Mouse (Mus musculus) heart, embryonic 11.5 days (tissue): Measurements from ENCODE around the gene Ube2a. TPM values are rescaled to one million over a fixed set of nuclear protein-coding genes. Genes with fewer than 3 reads are reported as not detected.

Experiments
- ATAC-seq: fragments of 200-750 bp; cut with Nextera tagmentation; replicated peaks from 2 replicates; pipeline ENCODE4 v1.8.0; 2017; ENCODE audit warnings: moderate library complexity; ENCODE audit not compliant: insufficient number of reproducible peaks, low FRiP score, low TSS enrichment
- H3K27ac ChIP-seq: fragments of 300-500 bp; sonication (generic); 2 replicates; pipeline ENCODE4 v1.5.1; 2014; ENCODE audit warnings: mild to moderate bottlenecking, low read depth, low read length
- H3K27me3 ChIP-seq: fragments of 300-500 bp; sonication (generic); 2 replicates; pipeline ENCODE4 v1.6.1; 2014; ENCODE audit warnings: mild to moderate bottlenecking, low read length, mixed read lengths; ENCODE audit not compliant: control insufficient read depth, insufficient read depth
- H3K36me3 ChIP-seq: fragments of 300-500 bp; sonication (generic); 2 replicates; pipeline ENCODE4 v1.6.1; 2014; ENCODE audit warnings: mild to moderate bottlenecking, low read length, moderate library complexity, mixed read lengths; ENCODE audit not compliant: control insufficient read depth, insufficient read depth
- H3K4me1 ChIP-seq: fragments of 300-500 bp; sonication (generic); 2 replicates; pipeline ENCODE4 v1.6.1; 2014; ENCODE audit warnings: low read length; ENCODE audit not compliant: control insufficient read depth, insufficient read depth
- H3K4me2 ChIP-seq: fragments of 300-500 bp; sonication (generic); 2 replicates; pipeline ENCODE4 v1.6.1; 2014; ENCODE audit warnings: mild to moderate bottlenecking, moderate library complexity
- H3K4me3 ChIP-seq: fragments of 300-500 bp; sonication (generic); 2 replicates; pipeline ENCODE4 v1.5.1; 2014; ENCODE audit warnings: low read depth, low read length
- H3K9ac ChIP-seq: fragments of 300-500 bp; sonication (generic); 2 replicates; pipeline ENCODE4 v1.6.1; 2014; ENCODE audit warnings: mild to moderate bottlenecking, low read depth, low read length, moderate library complexity
- H3K9me3 ChIP-seq: fragments of 300-500 bp; sonication (generic); replicated peaks from 2 replicates; pipeline ENCODE4 v1.6.1; 2016; ENCODE audit warnings: low read length; ENCODE audit not compliant: control insufficient read depth
- WGBS: fragments of 180-500 bp; shearing (Covaris S2); extraction: QIAGEN DNeasy Blood & Tissue Kit; methylation state at CpG from one replicate; pipeline ENCODE4 v1.1.7; 2014; ENCODE audit not compliant: insufficient replicate concordance; 5-methylcytosine and 5-hydroxymethylcytosine counted together
- polyA plus RNA-seq: library from polyadenylated mRNA; unstranded; fragments of >200 nt; fragmentation: Nextera tagmentation; extraction: Ambion mirVana; gene quantifications from 2 replicates; pipeline ENCODE4 v1.2.1, GENCODE M21; 2014

Ube2a gene
- polyA plus RNA-seq, 1 experiment from 2014 or later: 125 TPM

DNA sequence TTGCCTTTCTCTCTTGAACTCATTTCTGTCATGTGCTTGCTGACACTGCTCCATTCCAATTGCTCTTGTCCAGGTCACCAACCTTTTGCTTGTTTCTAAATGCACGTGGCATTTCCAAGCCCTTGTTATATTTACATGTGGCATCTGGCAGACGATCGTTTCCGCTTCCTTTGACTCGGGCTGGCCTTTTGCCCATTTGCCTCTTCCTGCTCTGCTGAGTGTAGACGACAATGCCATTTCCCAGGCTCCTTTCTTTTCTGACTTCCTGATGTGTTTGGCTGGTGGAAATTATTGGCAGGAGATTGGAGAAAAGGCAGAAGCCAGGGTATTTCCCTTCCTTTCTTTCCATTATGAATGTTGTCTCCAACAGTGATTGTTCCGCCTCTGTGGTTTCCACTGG, 34.3 kb upstream of the Ube2a start:
- ATAC-seq: no peak
- H3K4me3 ChIP-seq: no peak overlapping the region
- no peaks in the 10 kb centered on the region for H3K36me3 ChIP-seq
- no peaks in the 10 kb centered on the region for H3K4me1 ChIP-seq
- H3K9me3 ChIP-seq: no peaks in the 10 kb centered on the region
- WGBS: 68% methylated on average over 7 of the region's 7 CpGs
- H3K27me3 ChIP-seq: no peaks in the 10 kb centered on the region
- no peak overlapping the region for H3K4me2 ChIP-seq
- H3K9ac ChIP-seq: no peak overlapping the region
- no peak overlapping the region for H3K27ac ChIP-seq

DNA sequence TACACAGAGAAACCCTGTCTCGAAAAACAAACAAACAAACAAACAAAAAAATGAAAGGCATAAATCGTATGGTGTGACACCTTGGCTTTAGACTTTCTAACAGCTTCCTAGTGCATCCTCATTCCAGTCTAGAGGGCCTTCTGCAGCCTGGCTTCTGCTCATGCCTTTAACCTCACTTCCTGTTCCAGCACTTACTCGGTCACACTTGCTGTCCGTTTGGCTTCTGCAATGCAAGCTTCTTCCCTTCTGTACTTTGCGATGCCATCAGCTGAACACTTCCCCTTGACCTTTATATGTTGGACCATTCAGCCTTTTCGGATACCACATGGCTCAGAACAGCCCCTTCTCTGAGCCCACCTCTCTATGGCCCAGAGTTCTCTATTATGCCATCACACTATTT, 32.0 kb upstream of the Ube2a start:
- Histone ChIP-seq H3K36me3 (no peaks in the 10 kb centered on the region), H3K27ac (no peak overlapping the region), H3K9ac (no peak overlapping the region), H3K4me3 (no peak overlapping the region), H3K27me3 (no peaks in the 10 kb centered on the region), H3K4me2 (no peak overlapping the region), H3K9me3 (no peaks in the 10 kb centered on the region), H3K4me1 (no peaks in the 10 kb centered on the region)
- 71% methylated on average over 6 of the region's 6 CpGs for WGBS
- no peak for ATAC-seq

GRCm38 (mm10) chrX:36843346-36843990, 30.2 kb upstream of the Ube2a start:
- ATAC-seq: no peak
- Histone ChIP-seq H3K9ac (no peak overlapping the region), H3K9me3 (no peaks in the 10 kb centered on the region), H3K4me1 (no peaks in the 10 kb centered on the region), H3K27ac (no peak overlapping the region), H3K4me3 (no peak overlapping the region), H3K36me3 (no peaks in the 10 kb centered on the region), H3K27me3 (no peaks in the 10 kb centered on the region), H3K4me2 (no peak overlapping the region)
- 76% methylated on average over 4 of the region's 4 CpGs for WGBS

DNA sequence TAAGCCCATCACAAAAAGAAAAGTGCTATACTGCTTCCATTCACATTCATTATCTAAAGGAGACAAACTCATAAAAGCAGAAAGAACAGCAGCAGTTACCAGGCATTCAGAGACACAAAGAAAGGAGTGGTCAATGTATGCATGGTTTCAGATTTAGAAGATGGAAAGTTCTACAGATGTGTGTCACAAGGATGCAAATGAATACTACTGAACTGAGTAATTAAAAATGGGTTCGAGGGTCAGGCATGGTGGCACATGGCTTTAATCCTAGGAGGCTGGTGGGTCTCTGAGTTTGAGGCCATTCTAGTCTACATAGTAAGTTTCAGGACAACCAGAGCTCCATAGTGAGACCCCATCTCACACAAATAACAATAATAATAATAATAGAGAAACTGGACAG, 26.5 kb upstream of the Ube2a start:
- Histone ChIP-seq H3K9ac (no peak overlapping the region), H3K27ac (no peak overlapping the region), H3K36me3 (no peaks in the 10 kb centered on the region), H3K4me2 (no peak overlapping the region), H3K9me3 (no peaks in the 10 kb centered on the region), H3K4me3 (no peak overlapping the region), H3K4me1 (no peaks in the 10 kb centered on the region), H3K27me3 (no peaks in the 10 kb centered on the region)
- ATAC-seq: no peak
- 70% methylated on average over 1 of the region's 1 CpGs for WGBS

DNA sequence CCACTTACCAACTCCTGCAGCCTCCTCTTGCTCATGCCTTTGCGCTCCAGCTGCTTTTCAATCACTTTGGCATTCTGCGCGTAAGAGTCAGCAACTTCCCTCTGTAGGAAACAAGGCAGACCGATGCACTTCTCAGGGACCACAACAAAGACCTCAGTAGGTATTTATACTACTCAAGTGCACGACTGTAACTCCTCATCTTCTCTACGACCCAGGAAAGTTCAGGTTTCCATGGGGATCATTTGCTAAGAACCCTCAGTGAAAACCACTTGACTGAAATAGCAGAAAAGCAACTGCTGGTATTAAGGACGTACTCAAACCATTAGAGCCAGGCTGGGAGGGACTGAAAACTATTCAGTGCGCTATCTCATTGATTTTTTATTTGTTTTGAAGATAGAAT, 21.1 kb upstream of the Ube2a start:
- whole genome bisulfite sequencing: 79% methylated on average over 8 of the region's 8 CpGs
- Histone ChIP-seq H3K27me3 (no peaks in the 10 kb centered on the region), H3K4me2 (no peak overlapping the region), H3K36me3 (no peaks in the 10 kb centered on the region), H3K4me3 (no peak overlapping the region), H3K4me1 (no peaks in the 10 kb centered on the region), H3K9me3 (no peaks in the 10 kb centered on the region), H3K9ac (no peak overlapping the region), H3K27ac (no peak overlapping the region)
- no peak for ATAC-seq

DNA sequence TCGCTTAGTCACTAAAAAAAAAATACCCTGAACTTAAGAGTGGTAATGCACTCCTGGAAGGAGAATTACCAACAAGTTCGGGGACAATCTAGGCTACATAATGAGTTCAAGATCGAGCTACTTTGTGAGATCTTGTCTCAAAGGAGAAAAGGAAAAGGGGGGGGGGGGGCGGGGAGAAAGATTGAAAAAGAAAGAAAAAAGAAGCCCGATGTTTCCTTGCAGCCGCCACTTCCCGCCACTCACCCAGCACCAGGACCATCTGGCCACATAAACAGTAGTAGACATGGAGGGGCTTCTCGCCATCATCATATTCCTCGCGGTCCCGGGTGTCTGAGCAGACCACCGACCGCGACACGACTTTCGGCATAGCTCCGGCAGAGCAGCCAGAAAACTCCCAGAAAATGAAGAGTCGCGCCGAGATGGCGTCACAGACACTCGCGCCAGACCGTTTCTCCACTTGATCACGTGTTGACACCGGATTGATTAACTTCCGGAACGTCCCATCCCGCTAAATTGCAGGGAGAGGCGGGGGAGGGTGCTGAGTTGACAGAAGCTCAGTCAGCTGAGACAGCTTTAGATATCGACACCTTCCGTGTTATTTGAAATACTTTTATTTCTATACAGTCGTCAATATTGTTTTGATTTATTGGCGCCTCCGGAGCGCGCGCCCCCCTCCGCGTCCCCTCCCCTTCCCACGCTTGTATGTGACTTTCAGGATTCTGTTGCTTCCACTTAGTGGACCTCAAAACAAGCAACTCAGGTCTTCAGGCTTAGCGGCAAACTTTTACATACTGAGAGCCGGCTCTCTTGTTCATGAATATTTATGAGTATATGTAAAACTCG, 9.7 kb upstream of the Ube2a start:
- no peaks in the 10 kb centered on the region for H3K9me3 ChIP-seq
- H3K9ac ChIP-seq: peak overlapping the region; percentile 62; the same call in 1 of the 2 replicates
- peak; percentile 74; the same call in 1 of the 2 replicates for ATAC-seq
- peak overlapping the region; percentile 61 for H3K4me2 ChIP-seq
- no peaks in the 10 kb centered on the region for H3K36me3 ChIP-seq
- H3K27me3 ChIP-seq: no peaks in the 10 kb centered on the region
- H3K4me3 ChIP-seq: peak overlapping the region; percentile 44
- peaks cover 3% of the 10 kb centered on the region; the same call in 1 of the 2 replicates for H3K4me1 ChIP-seq
- 15% methylated on average over 43 of the region's 44 CpGs for WGBS
- H3K27ac ChIP-seq: no peak overlapping the region; the same call in 1 of the 2 replicates

DNA sequence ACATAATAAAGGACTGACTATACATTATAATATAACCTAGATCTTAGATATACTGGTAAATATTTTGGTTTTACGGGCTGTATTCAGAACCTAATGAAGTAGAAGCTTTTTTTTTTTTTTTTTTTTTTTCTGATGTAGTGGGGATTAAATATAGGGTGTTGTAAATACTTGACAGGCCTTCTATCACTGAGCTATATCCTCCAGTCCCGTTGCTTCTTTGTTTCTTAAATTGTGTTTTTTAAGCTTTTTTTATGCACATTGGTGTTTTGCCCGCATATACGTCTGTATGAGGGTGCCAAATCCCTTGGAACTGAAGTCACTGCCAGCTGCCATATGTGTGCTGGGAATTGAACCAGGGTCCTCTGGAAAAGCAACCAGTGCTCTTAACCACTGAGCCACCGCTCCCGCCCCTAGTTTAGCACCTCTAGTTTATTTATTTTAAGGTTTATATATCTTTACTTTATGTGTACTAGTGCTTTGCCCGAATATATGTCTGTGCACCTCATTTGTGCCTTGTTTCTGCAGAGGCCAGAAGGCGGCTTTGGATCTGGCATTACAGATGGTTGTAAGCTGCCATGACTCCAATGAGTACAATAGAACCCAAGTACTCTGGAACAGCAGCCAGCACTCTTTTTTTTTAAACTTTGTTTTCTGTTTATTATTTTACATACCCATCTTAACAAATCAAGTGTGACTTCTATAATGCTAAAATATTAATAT, 8.9 kb upstream of the Ube2a start:
- Histone ChIP-seq H3K27ac (no peak overlapping the region), H3K4me1 (peaks cover 3% of the 10 kb centered on the region; the same call in 1 of the 2 replicates), H3K4me2 (peak overlapping the region; percentile 45), H3K4me3 (peak overlapping the region; percentile 44), H3K9ac (0 out of 2 replicates have a peak overlapping the region, but pooled peaks have one; percentile 54), H3K9me3 (no peaks in the 10 kb centered on the region), H3K27me3 (no peaks in the 10 kb centered on the region), H3K36me3 (no peaks in the 10 kb centered on the region)
- 50% methylated on average over 8 of the region's 8 CpGs for WGBS
- no peak for ATAC-seq

DNA sequence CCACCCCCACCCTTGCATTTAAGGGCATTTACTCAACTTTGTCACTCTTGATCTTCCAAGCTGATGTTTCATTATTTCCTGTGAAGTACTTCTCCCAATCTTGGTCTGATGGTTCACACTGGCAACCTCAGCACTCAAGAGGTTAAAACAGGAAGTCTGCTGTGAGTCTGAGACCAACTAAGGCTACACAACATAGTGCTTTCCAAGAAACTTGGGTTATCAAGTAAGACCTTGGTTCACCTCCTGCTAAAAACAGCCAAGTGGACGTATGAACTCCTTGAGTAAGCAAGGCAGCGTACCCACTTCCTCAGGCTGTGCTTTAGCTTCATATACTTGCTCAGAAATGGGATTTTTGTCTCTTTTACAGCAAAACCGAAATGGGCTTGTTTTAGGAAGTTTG, 3.3 kb upstream of the Ube2a start:
- H3K9ac ChIP-seq: no peak overlapping the region
- no peak overlapping the region for H3K4me2 ChIP-seq
- H3K36me3 ChIP-seq: no peaks in the 10 kb centered on the region
- H3K4me3 ChIP-seq: no peak overlapping the region
- 61% methylated on average over 3 of the region's 3 CpGs for WGBS
- H3K9me3 ChIP-seq: no peaks in the 10 kb centered on the region
- H3K27me3 ChIP-seq: no peaks in the 10 kb centered on the region
- H3K27ac ChIP-seq: no peak overlapping the region
- no peaks in the 10 kb centered on the region for H3K4me1 ChIP-seq
- ATAC-seq: no peak
